Mouse (Mus musculus) testis, postnatal 10 days (tissue): ENCODE results near the gene Adssl1.

Experiments
- DNase-seq: peaks from one replicate; pipeline ENCODE4 v3.0.0; 2021; ENCODE audit warnings: low spot score

Adssl1 gene

DNA sequence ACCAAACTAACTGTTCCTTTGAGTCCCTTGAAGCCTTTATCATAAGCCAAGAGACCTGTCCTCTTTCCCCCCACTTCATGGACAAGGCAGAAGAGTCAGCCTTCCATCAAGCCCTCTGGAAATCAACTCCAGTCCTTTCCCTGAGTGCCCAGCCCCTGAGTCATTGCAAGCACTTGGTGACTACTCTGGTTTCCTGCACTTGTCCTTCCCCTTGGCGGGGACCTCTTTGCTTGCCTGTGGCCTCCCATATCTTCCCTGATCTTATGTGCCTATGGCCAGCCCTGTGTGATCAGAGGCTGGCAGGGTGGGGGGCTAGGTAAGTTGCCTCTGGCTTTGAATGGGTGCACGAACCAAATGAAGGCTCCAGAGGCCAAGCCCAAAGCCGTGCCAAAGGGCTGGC lies 2.1 kb downstream of the Adssl1 start:
- DNase-seq = no peak

GRCm38 (mm10) chr12:112623742-112624141 lies 3.9 kb downstream of the Adssl1 start:
- peak; percentile 81 for DNase-seq

DNA sequence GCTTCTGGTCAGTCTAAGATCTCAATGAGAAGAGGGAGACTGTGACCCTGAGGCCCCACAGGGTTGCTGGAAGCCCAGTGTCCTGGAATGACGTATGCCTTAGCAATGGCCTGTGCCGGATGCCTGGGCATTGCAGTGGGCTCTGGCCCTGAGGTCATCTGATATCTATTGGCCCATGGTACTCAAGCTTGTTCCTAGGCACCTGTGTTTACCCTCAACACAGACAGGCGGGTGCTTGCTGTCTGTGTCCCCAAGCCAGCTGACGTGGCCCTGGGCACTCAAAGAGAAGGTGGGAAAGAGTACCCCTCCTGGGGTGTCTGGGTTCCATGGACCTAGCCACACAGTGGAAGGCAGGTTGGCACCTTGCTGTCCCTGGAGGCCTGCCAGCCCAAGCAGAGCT lies 5.9 kb downstream of the Adssl1 start:
- DNase-seq = no peak

DNA sequence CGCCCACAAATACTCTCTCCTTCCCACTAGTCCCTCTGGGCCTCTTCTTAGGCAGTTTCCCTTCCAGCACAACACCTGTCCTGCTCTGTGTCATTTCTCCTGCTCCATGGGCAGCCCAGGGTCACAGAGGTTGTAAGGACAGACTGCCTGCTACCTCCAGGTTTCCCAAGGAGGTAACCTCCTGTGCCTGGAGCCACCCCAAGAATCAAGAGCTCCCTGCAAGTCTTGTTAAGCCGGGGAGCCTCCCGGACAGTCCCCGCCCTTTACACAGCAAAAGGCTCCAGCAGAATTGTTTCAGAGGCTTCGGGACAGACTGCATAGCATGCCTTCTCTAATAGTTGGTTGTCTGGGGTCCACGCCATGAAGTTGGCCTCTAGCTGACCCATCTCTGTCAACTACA lies 6.6 kb downstream of the Adssl1 start:
- DNase-seq = no peak

DNA sequence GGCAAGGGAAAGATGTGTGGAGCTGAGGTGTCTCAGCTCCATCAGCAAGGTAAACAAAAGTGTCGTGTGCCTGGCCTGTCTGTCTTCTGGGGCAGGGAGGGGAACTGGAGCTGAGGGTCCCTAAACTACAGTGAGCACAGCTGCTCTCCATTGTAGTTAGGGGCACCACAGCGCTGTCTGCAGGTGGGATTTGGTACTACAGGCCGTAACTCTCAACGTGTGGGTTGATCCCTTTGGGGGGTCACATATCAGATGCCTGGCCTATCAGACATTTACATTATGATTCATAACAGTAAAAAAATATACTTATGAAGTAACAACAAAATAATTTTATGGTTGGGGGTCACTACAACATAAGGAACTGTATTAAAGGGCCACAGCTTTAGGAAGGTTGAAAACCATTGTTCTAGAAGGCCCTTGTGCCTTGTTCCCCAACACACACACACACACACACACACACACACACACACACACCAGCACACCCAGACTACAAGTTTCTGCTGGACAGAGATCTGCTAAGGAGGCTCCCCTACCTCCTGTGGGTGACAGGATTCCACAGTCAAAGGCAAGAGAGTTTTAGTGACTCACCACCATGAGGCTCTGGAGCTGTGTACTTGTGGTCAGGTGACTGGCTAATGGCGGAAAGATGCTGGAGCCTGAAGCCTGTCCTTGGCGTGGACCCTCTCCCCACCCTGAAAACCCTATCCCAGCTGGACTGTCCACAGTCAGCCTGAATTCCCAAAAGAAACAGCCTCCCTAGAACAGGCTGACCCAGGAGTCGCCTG lies 7.4 kb downstream of the Adssl1 start:
- no peak for DNase-seq

- no peak for DNase-seq
These were observed 8.4 kb downstream of the Adssl1 start for GRCm38 (mm10) chr12:112628197-112628596.

- peak; percentile 68 for DNase-seq
These were observed 9.3 kb downstream of the Adssl1 start for GRCm38 (mm10) chr12:112628928-112629721.

- no peak for DNase-seq
These were observed 10.2 kb downstream of the Adssl1 start for GRCm38 (mm10) chr12:112630029-112630428.

GRCm38 (mm10) chr12:112630796-112631195 lies 11.0 kb downstream of the Adssl1 start:
- no peak for DNase-seq

DNA sequence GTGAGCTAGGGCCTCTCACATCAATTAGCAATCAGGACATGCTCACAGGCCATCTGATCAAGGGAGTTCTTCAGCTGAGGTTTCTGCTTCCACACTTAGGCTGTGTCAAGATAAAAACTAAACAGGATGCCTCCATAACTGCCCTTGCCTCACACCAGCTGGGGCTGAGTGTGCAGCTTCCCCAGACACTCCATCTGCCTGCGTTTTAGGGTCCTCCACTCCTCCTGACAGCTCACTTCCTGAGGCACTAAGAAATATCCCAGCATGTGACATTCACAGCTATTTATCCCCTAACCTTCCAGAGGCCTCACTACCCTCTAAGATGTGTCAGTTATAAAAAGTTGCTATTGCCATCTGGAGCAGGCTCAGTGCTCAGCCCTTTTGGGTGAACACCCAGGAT lies 11.6 kb downstream of the Adssl1 start:
- no peak for DNase-seq

DNA sequence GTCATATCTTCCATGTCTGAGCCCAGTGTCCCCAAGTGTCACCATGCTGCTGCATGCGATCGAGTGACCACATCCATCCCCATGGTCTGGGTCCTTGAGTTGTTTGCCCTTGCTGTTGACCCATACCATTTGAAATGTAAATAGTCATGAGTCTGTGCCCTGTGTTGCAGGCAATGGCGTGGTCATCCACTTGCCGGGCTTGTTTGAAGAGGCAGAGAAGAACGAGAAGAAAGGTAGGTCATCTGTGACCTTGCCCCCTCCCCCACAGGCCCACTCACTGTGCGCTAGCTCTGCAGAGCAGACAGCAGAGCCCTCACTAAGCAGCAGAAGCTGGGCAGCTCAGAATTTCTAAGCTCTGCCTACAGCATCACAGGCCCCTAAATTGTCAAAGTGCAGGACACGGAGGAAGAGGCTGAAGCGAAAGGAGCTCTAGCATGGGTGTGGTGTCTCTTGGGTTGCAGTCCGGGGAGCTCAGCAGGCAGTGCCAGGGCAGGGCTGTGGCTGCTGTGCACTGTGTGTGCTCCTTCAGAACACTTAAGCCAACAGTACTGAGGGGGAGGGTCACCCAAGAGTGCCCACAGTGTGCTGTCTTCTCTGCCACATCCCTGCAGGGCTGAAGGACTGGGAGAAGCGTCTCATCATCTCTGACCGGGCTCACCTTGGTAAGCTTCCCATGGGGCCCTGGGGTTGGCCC lies 12.4 kb downstream of the Adssl1 start:
- no peak for DNase-seq

DNA sequence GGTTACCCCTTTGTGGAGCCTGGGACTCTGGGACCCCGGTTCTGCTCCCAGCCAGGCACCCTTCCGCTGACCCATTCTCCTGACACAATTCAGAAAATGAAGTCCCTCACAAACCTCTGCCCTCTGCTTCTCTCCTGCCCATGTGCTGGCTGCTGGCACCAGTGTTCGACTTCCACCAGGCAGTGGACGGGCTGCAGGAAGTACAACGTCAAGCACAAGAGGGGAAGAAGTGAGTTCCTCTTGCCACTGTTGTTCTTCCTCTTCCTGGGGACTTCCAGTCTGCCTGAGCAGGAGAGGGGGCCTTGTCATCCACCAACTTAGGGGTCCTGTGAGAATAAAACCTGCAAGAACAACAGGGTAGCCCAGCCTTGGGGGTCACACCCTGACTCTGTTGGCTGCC lies 13.1 kb downstream of the Adssl1 start:
- no peak for DNase-seq

- DNase-seq = no peak
These were observed 13.8 kb downstream of the Adssl1 start for GRCm38 (mm10) chr12:112633686-112634085.

DNA sequence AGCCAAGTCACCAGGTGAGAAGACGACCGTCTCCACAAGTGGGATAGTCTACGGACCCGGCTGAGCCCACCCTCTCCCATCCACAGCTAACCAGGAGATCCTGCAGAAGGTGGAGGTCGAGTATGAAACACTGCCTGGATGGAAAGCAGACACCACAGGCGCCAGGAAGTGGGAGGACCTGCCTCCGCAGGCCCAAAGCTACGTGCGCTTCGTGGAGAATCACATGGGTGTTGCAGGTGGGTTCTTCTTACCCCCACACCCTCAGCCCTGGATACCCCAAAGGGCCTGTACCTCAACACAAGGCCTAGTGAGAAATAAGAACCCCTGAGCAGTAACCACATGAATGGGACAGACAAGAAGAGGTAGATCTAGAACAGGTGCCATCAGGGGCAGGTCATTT lies 19.7 kb downstream of the Adssl1 start:
- DNase-seq = no peak

DNA sequence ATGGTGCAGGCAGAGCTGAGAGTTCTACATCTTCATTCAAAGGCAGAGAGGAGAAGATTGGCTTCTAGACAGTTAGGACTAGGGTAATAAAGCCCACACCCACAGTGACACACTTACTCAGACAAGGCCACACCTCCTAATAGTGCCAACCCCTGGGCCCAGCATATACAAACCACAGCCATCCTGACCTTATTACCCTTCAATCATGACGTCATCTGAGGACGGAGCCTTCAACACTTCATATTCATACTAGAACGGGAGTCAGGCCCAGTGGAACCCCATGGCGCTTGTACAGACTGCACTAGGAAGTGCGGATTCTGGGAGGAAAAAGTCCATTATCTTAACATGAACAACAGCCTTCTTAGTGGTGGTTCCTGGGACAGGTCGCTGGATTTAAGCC lies 23.3 kb downstream of the Adssl1 start:
- no peak for DNase-seq

- peak; percentile 99 for DNase-seq
These were observed 24.5 kb downstream of the Adssl1 start, which contains the start of gene Siva1 for GRCm38 (mm10) chr12:112644180-112644854. Siva1 (plus strand) TSS chr12:112644679.

DNA sequence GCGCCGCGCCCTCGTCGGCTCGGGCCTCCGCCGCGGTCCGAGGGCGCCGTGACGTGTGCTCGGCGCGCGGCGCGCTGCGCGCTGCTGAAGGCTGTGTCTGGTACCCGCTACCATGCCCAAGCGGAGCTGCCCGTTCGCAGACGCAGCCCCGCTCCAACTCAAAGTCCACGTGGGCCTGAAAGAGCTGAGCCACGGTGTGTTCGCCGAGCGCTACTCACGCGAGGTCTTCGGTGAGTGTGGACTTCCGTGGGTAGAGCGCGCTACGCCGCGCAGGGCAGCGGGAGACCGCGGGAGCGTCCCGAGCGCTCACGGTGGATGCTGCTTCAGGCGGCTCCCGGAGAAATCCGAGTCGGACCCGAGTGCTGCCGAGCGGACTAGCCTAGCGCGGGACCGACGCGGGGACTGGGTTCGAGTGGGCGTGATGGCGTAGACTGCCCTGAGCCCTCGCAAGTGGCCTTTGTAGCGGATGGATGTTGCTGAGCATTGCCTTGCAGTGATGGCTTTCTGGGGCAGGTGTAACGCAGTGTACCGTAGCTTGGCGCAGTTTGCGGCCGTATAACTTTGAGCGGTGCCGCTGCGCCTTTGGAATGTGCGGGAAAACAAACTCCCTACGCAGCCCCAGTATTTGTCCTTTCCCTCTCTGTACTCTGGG lies 25.1 kb downstream of the Adssl1 start:
- peak; percentile 76 for DNase-seq

GRCm38 (mm10) chr12:112646139-112646538 lies 26.3 kb downstream of the Adssl1 start:
- DNase-seq = peak; percentile 60

- DNase-seq = no peak
These were observed 28.2 kb downstream of the Adssl1 start for GRCm38 (mm10) chr12:112648081-112648480.

DNA sequence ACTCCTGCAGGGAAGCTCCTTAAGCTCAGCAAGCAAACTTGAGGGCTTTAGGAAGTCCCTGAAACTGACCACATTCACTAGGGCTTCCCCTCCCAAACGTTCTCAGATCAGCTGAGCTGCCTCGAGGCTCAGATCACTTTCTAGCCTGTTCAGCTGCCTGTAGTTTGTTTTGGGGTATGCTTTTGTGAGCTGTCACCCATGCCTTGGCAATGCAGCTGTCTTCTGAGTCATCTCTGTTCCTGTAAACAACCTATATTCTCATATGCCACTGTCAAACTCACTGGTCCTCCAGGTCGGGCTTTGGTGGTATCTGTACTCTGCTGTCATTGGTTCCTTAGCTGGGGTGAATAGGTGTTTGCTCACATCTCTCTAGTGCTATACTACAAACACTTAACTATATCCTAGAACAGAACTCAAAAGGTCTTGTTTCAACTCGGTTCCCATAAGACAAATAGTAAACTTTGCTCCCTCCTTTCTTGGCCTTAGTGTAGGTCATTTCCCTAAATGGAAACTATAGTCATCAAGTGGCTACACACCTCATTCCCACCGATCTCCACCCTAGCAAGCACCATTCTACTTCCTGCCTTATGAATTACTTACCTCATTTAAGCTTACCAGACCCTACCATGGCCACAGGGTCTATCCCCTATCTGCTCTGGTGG lies 32.1 kb downstream of the Adssl1 start:
- DNase-seq = no peak
